ENCODE assay signal across 19 mouse cellular contexts in genomic region chr12:99154230-99154629, GRCm38 (mm10).
DNase-seq lines count a peak whose midpoint lies in the region; ATAC-seq and TF ChIP-seq lines count a peak whose summit lies in the region.
"Had no signal": no experiment of that assay in that cellular context is flagged by ENCODE, and none has a peak within 500 bp of the region (broad histone marks: within the 10 kb centered on the region; RNA-seq: fewer than 3 reads in every experiment).

No protein-coding gene starts in this region.

- H3K4me3 ChIP-seq in forebrain, embryonic 13.5 days, result no peak overlapping the region
- no peak overlapping the region for H3K4me3 ChIP-seq in forebrain, postnatal 0 days (ENCODE audit: low read depth, low read length)
- no peak overlapping the region for H3K4me3 ChIP-seq in midbrain, embryonic 13.5 days (replicated peaks)
- no peak overlapping the region for H3K4me3 ChIP-seq in midbrain, embryonic 15.5 days
- no peak overlapping the region for H3K4me3 ChIP-seq in limb, embryonic 12.5 days (replicated peaks)
- H3K4me3 ChIP-seq: embryonic facial prominence, embryonic 12.5 days; heart, embryonic 15.5 days; liver, embryonic 15.5 days; megakaryocyte, embryonic 14.5 days had no signal

- H3K36me3 ChIP-seq in forebrain, embryonic 13.5 days (ENCODE audit: poor library complexity, severe bottlenecking), result no peaks in the 10 kb centered on the region
- H3K36me3 ChIP-seq in forebrain, postnatal 0 days (ENCODE audit: insufficient read depth), result no peaks in the 10 kb centered on the region
- no peaks in the 10 kb centered on the region for H3K36me3 ChIP-seq in midbrain, embryonic 13.5 days
- no peaks in the 10 kb centered on the region for H3K36me3 ChIP-seq in midbrain, embryonic 15.5 days (replicated peaks)
- no peaks in the 10 kb centered on the region for H3K36me3 ChIP-seq in limb, embryonic 12.5 days
- H3K36me3 ChIP-seq: embryonic facial prominence, embryonic 12.5 days; heart, embryonic 15.5 days; liver, embryonic 15.5 days had no signal

- H3K4me2 ChIP-seq in forebrain, embryonic 13.5 days, result no peak overlapping the region
- no peak overlapping the region for H3K4me2 ChIP-seq in forebrain, postnatal 0 days (ENCODE audit: low read depth)
- no peak overlapping the region for H3K4me2 ChIP-seq in midbrain, embryonic 13.5 days (replicated peaks)
- no peak overlapping the region for H3K4me2 ChIP-seq in midbrain, embryonic 15.5 days
- peak overlapping the region; percentile 42 for H3K4me2 ChIP-seq in limb, embryonic 12.5 days
- H3K4me2 ChIP-seq: embryonic facial prominence, embryonic 12.5 days; liver, embryonic 15.5 days had no signal

- peak overlapping the region; percentile 28; the same call in 1 of the 2 replicates for H3K27ac ChIP-seq in forebrain, embryonic 13.5 days
- H3K27ac ChIP-seq in forebrain, postnatal 0 days (ENCODE audit: low read depth, low read length), result no peak overlapping the region
- 0 out of 2 replicates have a peak overlapping the region, but pooled peaks have one; percentile 22 for H3K27ac ChIP-seq in midbrain, embryonic 13.5 days
- H3K27ac ChIP-seq in midbrain, embryonic 15.5 days, result no peak overlapping the region
- 0 out of 2 replicates have a peak overlapping the region, but pooled peaks have one; percentile 35 for H3K27ac ChIP-seq in limb, embryonic 12.5 days
- H3K27ac ChIP-seq: embryonic facial prominence, embryonic 12.5 days; heart, embryonic 15.5 days; liver, embryonic 15.5 days had no signal

- H3K27me3 ChIP-seq in forebrain, embryonic 13.5 days, result no peaks in the 10 kb centered on the region
- no peaks in the 10 kb centered on the region for H3K27me3 ChIP-seq in forebrain, postnatal 0 days (ENCODE audit: insufficient read depth, low read length)
- no peaks in the 10 kb centered on the region for H3K27me3 ChIP-seq in midbrain, embryonic 13.5 days
- H3K27me3 ChIP-seq in midbrain, embryonic 15.5 days (replicated peaks), result no peaks in the 10 kb centered on the region
- no peaks in the 10 kb centered on the region; the same call in 1 of the 2 replicates for H3K27me3 ChIP-seq in limb, embryonic 12.5 days
- H3K27me3 ChIP-seq: CH12.LX; embryonic facial prominence, embryonic 12.5 days; heart, embryonic 15.5 days; liver, embryonic 15.5 days had no signal

- TF ChIP-seq CTCF in forebrain, postnatal 0 days (IDR thresholded peaks at IDR 0.05; ENCODE audit: low read depth), result no peak

- peaks cover 13% of the 10 kb centered on the region for H3K4me1 ChIP-seq in forebrain, embryonic 13.5 days
- peaks cover 10% of the 10 kb centered on the region; the same call in 1 of the 2 replicates for H3K4me1 ChIP-seq in forebrain, postnatal 0 days (ENCODE audit: insufficient read depth)
- H3K4me1 ChIP-seq in midbrain, embryonic 13.5 days (replicated peaks), result peaks cover 10% of the 10 kb centered on the region
- peaks cover 10% of the 10 kb centered on the region for H3K4me1 ChIP-seq in midbrain, embryonic 15.5 days
- H3K4me1 ChIP-seq in limb, embryonic 12.5 days (replicated peaks), result peaks cover 15% of the 10 kb centered on the region
- H3K4me1 ChIP-seq: embryonic facial prominence, embryonic 12.5 days; liver, embryonic 15.5 days; megakaryocyte, embryonic 14.5 days had no signal

- peaks cover 10% of the 10 kb centered on the region; the same call in 1 of the 2 replicates for H3K9me3 ChIP-seq in forebrain, embryonic 13.5 days (replicated peaks)
- no peaks in the 10 kb centered on the region for H3K9me3 ChIP-seq in forebrain, postnatal 0 days (ENCODE audit: low read length)
- H3K9me3 ChIP-seq in midbrain, embryonic 13.5 days, result no peaks in the 10 kb centered on the region
- no peaks in the 10 kb centered on the region for H3K9me3 ChIP-seq in midbrain, embryonic 15.5 days
- peaks cover 10% of the 10 kb centered on the region; the same call in 1 of the 2 replicates for H3K9me3 ChIP-seq in limb, embryonic 12.5 days
- H3K9me3 ChIP-seq: heart, embryonic 15.5 days; liver, embryonic 15.5 days had no signal

- 0 out of 2 replicates have a peak, but pooled peaks have one; percentile 8 for ATAC-seq in forebrain, embryonic 13.5 days
- ATAC-seq in forebrain, postnatal 0 days, result no peak
- ATAC-seq in midbrain, embryonic 13.5 days, result peak; percentile 20; the same call in 1 of the 2 replicates
- no peak for ATAC-seq in midbrain, embryonic 15.5 days (replicated peaks)
- no peak for ATAC-seq in limb, embryonic 12.5 days (ENCODE audit: insufficient number of reproducible peaks, insufficient read depth, low FRiP score, low TSS enrichment, low read depth)
- ATAC-seq: lung, postnatal 0 days had no signal

- no peak overlapping the region for H3K9ac ChIP-seq in forebrain, embryonic 13.5 days
- H3K9ac ChIP-seq in forebrain, postnatal 0 days, result no peak overlapping the region
- no peak overlapping the region for H3K9ac ChIP-seq in midbrain, embryonic 13.5 days (replicated peaks)
- no peak overlapping the region for H3K9ac ChIP-seq in midbrain, embryonic 15.5 days
- H3K9ac ChIP-seq in limb, embryonic 12.5 days (replicated peaks), result no peak overlapping the region
- H3K9ac ChIP-seq: embryonic facial prominence, embryonic 12.5 days; liver, embryonic 15.5 days had no signal

- DNase-seq in forebrain, postnatal 0 days, result no peak
- no peak for DNase-seq in cerebellum, adult 11 months
- DNase-seq in urinary bladder, postnatal 14 days (ENCODE audit: low spot score), result no peak
- DNase-seq in cerebellum, adult 9-11 months, result no peak
- DNase-seq: adrenal gland, adult 2 months; kidney, adult 8-10 months; kidney, postnatal 36 days; right cerebral cortex, postnatal 4 days; thymus, postnatal 36 days had no signal

- WGBS in forebrain, embryonic 13.5 days, result 75% methylated on average over 7 of the region's 7 CpGs
- WGBS in forebrain, postnatal 0 days, result 77% methylated on average over 7 of the region's 7 CpGs
- WGBS in midbrain, embryonic 13.5 days, result 87% methylated on average over 7 of the region's 7 CpGs
- 80% methylated on average over 7 of the region's 7 CpGs for WGBS in midbrain, embryonic 15.5 days
- 73% methylated on average over 7 of the region's 7 CpGs for WGBS in limb, embryonic 12.5 days

Comparison
In these comparisons a context has a peak if more than half of its experiments do, and no peak if none do; other contexts are left out.
1. ATAC-seq: peak in forebrain, embryonic 13.5 days (single experiment) and midbrain, embryonic 13.5 days (single experiment); none in forebrain, postnatal 0 days (single experiment), midbrain, embryonic 15.5 days (single experiment) and limb, embryonic 12.5 days (single experiment).
2. H3K27ac ChIP-seq: peak in forebrain, embryonic 13.5 days (single experiment), midbrain, embryonic 13.5 days (single experiment) and limb, embryonic 12.5 days (single experiment); none in forebrain, postnatal 0 days (single experiment) and midbrain, embryonic 15.5 days (single experiment).